Mouse (Mus musculus) forebrain, embryonic 13.5 days (tissue): Measurements from ENCODE around the gene Supv3l1. TPM values are rescaled to one million over a fixed set of nuclear protein-coding genes. Genes with fewer than 3 reads are reported as not detected.
"Not testable (repeated sequence)": the region's sequence is repeated elsewhere in the genome, so short reads cannot be mapped to it uniquely, and the experiment has no call there.

Source experiments
- ATAC-seq: fragments of 200-750 bp; cut with Nextera tagmentation; 2 replicates; pipeline ENCODE4 v1.8.0; 2017
- H3K27ac ChIP-seq: fragments of 300-500 bp; sonication (generic); 2 replicates; pipeline ENCODE4 v1.5.1; 2015; ENCODE audit warnings: inconsistent platforms, mild to moderate bottlenecking, moderate library complexity
- H3K27me3 ChIP-seq: fragments of 300-500 bp; sonication (generic); 2 replicates; pipeline ENCODE4 v1.6.1; 2015; ENCODE audit warnings: mild to moderate bottlenecking, inconsistent platforms
- H3K36me3 ChIP-seq: fragments of 300-500 bp; sonication (generic); 2 replicates; pipeline ENCODE4 v1.6.1; 2015; ENCODE audit warnings: mild to moderate bottlenecking, inconsistent platforms; ENCODE audit not compliant: poor library complexity, severe bottlenecking
- H3K4me1 ChIP-seq: fragments of 300-500 bp; sonication (generic); 2 replicates; pipeline ENCODE4 v1.6.1; 2015; ENCODE audit warnings: inconsistent platforms
- H3K4me2 ChIP-seq: fragments of 300-500 bp; sonication (generic); 2 replicates; pipeline ENCODE4 v1.6.1; 2015; ENCODE audit warnings: inconsistent platforms, mild to moderate bottlenecking, moderate library complexity
- H3K4me3 ChIP-seq: fragments of 300-500 bp; sonication (generic); 2 replicates; pipeline ENCODE4 v1.5.1; 2015; ENCODE audit warnings: mild to moderate bottlenecking, inconsistent platforms
- H3K9ac ChIP-seq: fragments of 300-500 bp; sonication (generic); 2 replicates; pipeline ENCODE4 v1.6.1; 2015; ENCODE audit warnings: mild to moderate bottlenecking, inconsistent platforms
- H3K9me3 ChIP-seq: fragments of 300-500 bp; sonication (generic); replicated peaks from 2 replicates; pipeline ENCODE4 v1.6.1; 2016; ENCODE audit warnings: inconsistent platforms
- WGBS: fragments of 180-500 bp; shearing (Covaris S2); methylation state at CpG from one replicate; pipeline ENCODE4 v1.1.7; 2015; 5-methylcytosine and 5-hydroxymethylcytosine counted together
- polyA plus RNA-seq: library from polyadenylated mRNA; unstranded; fragments of >200 nt; fragmentation: Nextera tagmentation; extraction: Ambion mirVana; gene quantifications from 2 replicates; pipeline ENCODE4 v1.2.1, GENCODE M21; 2015

Gene Supv3l1
- polyA plus RNA-seq, result 24.2 and 25.5 TPM in 2 replicates

DNA sequence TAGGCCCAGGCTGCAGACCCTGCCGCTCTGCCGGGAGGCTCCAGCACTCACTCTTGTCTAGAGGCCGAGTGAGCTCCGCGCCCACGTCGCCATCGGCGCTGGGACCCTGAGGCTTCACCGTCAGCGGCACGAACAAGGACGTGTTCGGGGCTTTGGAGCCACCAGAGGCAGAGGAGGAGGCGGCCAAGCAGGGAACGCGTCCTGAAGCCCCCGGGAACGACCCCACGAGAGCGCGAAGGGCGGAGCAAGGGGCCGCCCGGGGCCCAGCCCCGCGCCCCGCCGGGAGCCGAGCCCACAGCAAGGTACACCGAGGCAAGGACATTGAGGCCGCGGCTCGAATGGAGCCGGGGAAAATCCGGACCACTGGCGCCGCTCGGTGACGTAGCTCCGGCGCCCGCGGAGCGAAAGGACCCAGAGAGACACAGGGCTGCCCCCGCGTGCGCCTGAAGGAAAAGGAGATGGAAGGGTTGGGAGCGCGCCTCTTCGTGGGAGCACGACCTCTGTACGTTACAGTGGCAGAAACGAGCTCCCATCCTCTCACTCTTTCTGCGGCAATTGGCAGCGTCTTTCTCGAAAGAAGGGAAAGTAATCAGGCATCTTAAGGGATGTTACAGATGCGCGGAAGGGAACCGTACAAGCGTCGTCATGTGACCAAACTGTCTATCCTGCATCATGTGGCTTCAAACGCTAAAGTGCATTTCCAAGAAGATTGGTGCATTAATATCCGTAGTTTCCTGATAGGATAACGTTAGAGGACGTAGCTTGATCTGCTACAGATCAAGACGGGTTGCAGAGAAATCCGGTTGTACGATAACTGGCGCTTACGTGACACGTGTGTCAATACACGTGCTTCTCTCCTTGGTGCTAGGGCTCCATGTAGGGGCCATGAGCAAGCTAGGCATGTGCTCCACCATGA is at the start of gene Supv3l1, which contains the start of gene 4930507D05Rik:
Supv3l1 (minus strand) TSS at position 375 of the 916 bp plus-strand sequence.
4930507D05Rik (plus strand) TSS at position 126 of the 916 bp plus-strand sequence.
- Histone ChIP-seq H3K9me3 (no peaks in the 10 kb centered on the region), H3K9ac (peak within 1 kb of the TSS; percentile 91), H3K4me3 (peak within 1 kb of the TSS; percentile 72), H3K36me3 (peaks cover 35% of the 10 kb centered on the region), H3K4me2 (peak within 1 kb of the TSS; percentile 77), H3K27me3 (no peaks in the 10 kb centered on the region), H3K4me1 (peaks cover 18% of the 10 kb centered on the region), H3K27ac (peak within 1 kb of the TSS; percentile 81)
- peak; percentile 96 for ATAC-seq
- WGBS, result under 1% methylated on average over 73 of the region's 73 CpGs

DNA sequence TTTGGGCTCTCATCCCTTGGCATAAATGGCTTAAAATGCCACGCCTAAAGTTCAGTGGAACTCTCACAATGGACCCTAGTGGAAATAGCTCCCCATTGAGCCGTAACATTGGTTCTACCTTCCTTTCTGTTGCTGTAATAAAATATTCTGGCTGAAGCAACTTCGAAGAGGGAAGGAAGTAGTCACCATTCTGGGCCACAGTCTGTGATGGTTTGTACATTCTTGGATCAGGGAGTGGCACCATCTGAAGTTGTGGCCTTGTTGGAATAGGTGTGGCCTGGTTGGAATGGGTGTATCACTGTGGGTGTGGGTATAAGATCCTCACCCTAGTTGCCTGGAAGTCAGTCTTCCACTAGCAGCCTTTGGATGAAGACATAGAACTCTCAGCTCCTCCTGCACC is 42.1 kb upstream of the Supv3l1 start:
- H3K27me3 ChIP-seq, ATAC-seq, H3K4me1 ChIP-seq, H3K4me3 ChIP-seq, H3K36me3 ChIP-seq, H3K9ac ChIP-seq, H3K27ac ChIP-seq, H3K9me3 ChIP-seq, H3K4me2 ChIP-seq: not testable (repeated sequence)
- 89% methylated on average over 3 of the region's 3 CpGs for WGBS

DNA sequence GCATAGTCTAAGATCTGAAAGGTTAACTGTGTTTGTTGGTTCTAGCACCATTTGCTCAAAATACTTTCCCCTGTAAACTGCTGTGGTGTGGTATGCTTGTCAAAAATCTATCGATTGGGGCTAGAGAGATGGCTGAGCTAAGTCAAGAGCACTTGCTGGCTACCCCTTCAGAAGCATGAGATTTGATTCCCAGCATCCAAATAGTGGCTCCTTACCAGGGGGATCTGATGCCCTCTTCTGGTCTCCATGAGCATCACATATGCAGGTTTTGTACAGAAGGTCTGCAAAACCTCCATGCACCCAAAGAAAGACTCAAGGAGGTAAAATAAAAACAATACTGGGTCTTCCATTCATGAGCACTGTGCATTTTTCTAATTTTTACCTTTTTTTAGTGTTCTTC is 38.7 kb upstream of the Supv3l1 start:
- H3K36me3 ChIP-seq, result no peaks in the 10 kb centered on the region
- H3K9ac ChIP-seq, result no peak overlapping the region
- 21% methylated on average over 1 of the region's 1 CpGs for WGBS
- no peaks in the 10 kb centered on the region for H3K27me3 ChIP-seq
- ATAC-seq, result no peak
- H3K4me1 ChIP-seq, result peaks cover 12% of the 10 kb centered on the region
- H3K4me3 ChIP-seq, result no peak overlapping the region
- H3K27ac ChIP-seq, result no peak overlapping the region
- H3K4me2 ChIP-seq, result no peak overlapping the region
- H3K9me3 ChIP-seq, result no peaks in the 10 kb centered on the region

DNA sequence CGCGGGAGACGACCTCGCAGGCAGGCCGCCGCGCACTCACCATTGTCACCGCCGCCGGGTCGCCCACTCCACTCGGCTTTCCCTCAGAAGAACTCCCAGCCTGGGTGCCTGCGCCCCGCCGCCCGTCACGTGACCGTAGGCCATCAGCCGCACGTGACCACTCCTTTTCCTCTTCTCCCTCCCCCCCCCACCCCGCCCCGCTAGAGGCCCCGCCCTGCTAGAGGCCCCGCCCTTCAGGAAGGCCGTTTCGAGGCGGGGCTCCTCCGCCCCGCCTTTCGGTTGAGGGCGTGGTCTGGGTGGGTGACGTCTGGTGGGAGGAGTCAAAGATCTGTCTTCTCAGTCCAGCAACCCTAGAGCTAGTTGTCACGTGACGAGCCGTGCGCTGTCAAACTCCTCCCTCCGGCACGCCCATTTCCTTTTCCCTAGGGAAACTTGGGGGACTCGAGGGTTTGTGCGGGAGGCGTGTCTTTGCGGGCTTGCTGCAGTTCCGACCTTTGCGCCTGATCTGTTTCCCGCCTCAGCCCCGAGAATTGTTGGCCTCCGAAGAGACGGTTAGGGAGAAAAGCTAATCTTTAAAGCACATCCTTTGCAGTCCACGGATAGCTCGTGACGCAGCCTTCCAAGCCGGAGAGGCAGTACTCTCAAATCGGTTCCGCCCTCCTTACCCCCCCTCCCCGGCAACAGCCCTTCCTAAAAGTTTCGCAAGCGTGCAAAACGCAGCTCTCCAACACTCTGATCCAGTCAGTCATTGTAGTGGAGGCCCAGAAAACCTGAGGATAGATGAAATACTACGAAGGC is 37.3 kb upstream of the Supv3l1 start, which contains the start of gene Vps26a:
Vps26a (minus strand) TSS at position 188 of the 798 bp plus-strand sequence.
- no peaks in the 10 kb centered on the region for H3K9me3 ChIP-seq
- H3K36me3 ChIP-seq, result no peaks in the 10 kb centered on the region
- H3K27me3 ChIP-seq, result no peaks in the 10 kb centered on the region
- under 1% methylated on average over 59 of the region's 59 CpGs for WGBS
- peak within 1 kb of the TSS; percentile 75 for H3K27ac ChIP-seq
- peak within 1 kb of the TSS; percentile 97 for H3K4me3 ChIP-seq
- peak within 1 kb of the TSS; percentile 95 for H3K9ac ChIP-seq
- H3K4me1 ChIP-seq, result peaks cover 13% of the 10 kb centered on the region
- H3K4me2 ChIP-seq, result peak within 1 kb of the TSS; percentile 75
- ATAC-seq, result peak; percentile 91

DNA sequence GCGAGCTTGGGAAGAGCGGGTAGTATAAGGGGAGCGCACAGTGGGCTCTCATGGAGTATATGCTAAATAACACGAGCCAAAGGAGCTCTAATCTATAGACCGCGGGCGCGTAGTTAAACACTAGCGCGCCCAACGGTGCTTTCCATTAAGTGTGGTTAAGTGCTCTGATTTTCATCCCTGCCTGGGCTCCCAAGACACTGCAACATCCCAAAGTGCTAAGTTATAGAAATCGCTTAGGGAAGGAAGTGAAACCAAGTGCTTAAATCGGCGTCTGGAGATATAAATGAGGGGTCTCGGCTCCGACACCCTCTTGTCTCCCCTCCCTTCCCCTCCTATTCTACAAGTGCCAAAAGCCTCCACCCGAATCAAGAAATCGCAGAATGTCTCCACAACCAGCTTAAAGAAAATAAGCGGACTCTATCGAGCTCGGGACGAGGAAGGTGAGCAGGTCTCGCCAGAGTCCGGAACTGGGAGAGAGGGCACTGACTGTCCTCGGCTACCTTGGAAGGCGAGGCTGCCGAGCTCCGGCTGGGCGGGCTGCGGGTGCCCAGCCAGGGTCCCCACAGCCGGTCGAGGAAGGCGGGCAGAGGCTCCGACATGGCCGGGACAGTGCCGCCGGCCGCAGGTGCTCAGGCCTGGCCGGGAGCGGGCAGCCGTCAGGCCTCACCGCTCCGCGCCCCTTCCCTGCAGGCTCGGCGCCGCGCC is 36.5 kb upstream of the Supv3l1 start:
- Histone ChIP-seq H3K9me3 (no peaks in the 10 kb centered on the region), H3K4me2 (peak overlapping the region; percentile 75), H3K27ac (peak overlapping the region; percentile 75), H3K36me3 (no peaks in the 10 kb centered on the region), H3K27me3 (no peaks in the 10 kb centered on the region), H3K4me1 (peaks cover 21% of the 10 kb centered on the region), H3K4me3 (peak overlapping the region; percentile 97), H3K9ac (peak overlapping the region; percentile 95)
- under 1% methylated on average over 39 of the region's 48 CpGs for WGBS
- ATAC-seq, result peak; percentile 84

DNA sequence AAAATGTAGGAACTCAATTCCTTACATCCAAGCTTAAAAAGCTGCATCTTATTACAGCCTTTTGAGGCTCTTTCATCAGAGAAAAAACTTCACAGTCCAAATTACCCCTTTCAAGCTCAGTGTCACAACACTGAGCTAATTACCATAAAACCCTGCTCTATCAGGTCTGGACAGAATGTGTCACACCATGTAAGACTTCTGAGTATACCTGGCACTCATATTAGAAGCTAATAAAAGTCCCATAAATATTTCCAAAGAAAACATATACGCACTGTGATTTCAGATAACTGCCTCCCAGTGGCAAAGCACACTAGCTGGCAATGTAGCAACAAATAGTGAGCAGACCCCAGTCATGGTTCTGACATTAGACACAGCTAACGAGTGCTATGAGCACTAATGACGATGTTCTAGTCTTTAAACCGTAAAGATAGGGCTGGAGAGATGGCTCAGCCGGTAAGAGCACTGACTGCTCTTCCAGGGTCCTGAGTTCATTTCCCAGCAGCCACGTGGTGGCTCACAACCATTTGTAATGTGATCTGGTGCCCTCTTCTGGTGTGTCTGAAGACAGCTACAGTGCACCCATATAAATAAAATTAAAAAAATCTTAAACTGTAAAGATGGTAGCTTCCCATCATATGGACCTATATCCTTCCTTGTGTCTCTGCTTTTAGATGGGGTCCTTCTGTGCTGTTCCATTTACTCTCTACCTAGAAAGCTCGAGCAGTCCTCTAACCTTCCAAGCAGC is 31.7 kb upstream of the Supv3l1 start:
- WGBS, result 47% methylated on average over 7 of the region's 7 CpGs
- Histone ChIP-seq H3K4me3 (no peak overlapping the region), H3K27me3 (no peaks in the 10 kb centered on the region), H3K27ac (no peak overlapping the region), H3K9me3 (no peaks in the 10 kb centered on the region), H3K4me2 (no peak overlapping the region), H3K9ac (no peak overlapping the region), H3K36me3 (no peaks in the 10 kb centered on the region), H3K4me1 (peaks cover 24% of the 10 kb centered on the region)
- ATAC-seq, result no peak

DNA sequence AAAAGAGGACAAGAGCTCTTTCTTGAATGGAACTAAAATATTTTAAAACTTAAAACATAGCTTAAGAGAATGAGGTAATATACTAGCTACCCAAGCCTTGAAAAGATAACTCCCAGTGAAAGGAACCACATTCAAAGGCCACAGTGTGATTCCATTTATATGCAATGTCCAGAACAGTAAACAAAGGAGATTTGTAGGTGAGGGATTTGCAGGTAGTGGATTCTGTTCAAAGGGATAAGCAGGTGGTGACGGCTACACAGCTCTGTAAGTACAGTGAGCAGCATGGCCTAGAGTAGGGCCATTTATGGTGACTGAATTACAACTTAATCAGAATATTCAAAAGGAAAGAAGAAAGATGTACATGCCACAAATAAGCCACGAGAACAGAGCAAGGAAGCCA is 27.4 kb upstream of the Supv3l1 start:
- Histone ChIP-seq H3K9ac (no peak overlapping the region), H3K4me2 (no peak overlapping the region), H3K4me1 (peaks cover 11% of the 10 kb centered on the region), H3K36me3 (0 out of 2 replicates have a peak, but pooled peaks cover 6% of the 10 kb centered on the region), H3K27ac (no peak overlapping the region), H3K27me3 (no peaks in the 10 kb centered on the region), H3K4me3 (no peak overlapping the region), H3K9me3 (no peaks in the 10 kb centered on the region)
- ATAC-seq, result no peak
- 68% methylated on average over 2 of the region's 2 CpGs for WGBS

DNA sequence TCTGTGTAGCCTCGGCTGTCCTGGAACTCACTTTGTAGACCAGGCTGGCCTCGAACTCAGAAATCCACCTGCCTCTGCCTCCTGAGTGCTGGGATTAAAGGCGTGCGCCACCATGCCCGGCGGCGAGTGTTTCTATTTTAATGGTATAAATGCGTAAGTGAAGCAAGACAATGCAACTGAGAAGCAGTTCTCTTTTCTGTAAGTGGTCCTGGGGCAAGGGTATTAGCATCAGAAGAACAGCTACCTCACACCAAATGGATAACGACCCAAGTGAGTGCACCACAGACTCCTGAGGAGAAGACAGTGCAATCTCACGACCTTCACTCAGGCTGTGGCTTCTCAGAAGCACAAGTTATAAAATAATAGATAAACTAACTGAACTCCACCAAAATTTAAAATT is 25.4 kb upstream of the Supv3l1 start:
- WGBS, result 89% methylated on average over 10 of the region's 10 CpGs
- H3K36me3 ChIP-seq, result 0 out of 2 replicates have a peak, but pooled peaks cover 6% of the 10 kb centered on the region
- H3K4me2 ChIP-seq, result no peak overlapping the region

DNA sequence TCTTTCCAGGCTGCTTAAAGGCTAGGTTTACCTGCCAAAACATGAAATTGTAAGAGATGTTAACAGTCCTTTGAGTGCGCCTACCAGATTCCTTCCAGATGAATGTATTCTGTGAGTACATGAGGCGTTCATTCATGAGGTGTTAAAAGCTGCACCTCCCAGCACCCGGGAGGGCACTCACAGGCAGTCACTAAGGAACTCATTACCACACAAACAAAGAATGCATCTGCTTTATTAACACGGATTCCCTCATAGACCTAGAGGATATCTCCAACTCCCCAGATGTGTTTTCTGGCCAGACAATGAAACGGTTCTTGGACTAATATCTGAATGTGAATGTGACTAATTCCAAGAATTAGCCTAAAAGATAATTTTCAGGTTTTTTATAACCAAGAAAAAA is 21.6 kb upstream of the Supv3l1 start:
- WGBS, result 28% methylated on average over 5 of the region's 5 CpGs
- Histone ChIP-seq H3K9me3 (no peaks in the 10 kb centered on the region), H3K27ac (no peak overlapping the region), H3K36me3 (peaks cover 24% of the 10 kb centered on the region; the same call in 1 of the 2 replicates), H3K4me3 (no peak overlapping the region), H3K4me2 (no peak overlapping the region), H3K4me1 (peaks cover 4% of the 10 kb centered on the region), H3K9ac (no peak overlapping the region), H3K27me3 (no peaks in the 10 kb centered on the region)
- no peak for ATAC-seq

More for the DNA sequence above, 25.4 kb upstream of the Supv3l1 start:
- Histone ChIP-seq H3K9me3 (no peaks in the 10 kb centered on the region), H3K9ac (no peak overlapping the region), H3K27ac (no peak overlapping the region), H3K4me3 (no peak overlapping the region), H3K4me1 (peaks cover 4% of the 10 kb centered on the region), H3K27me3 (no peaks in the 10 kb centered on the region)
- ATAC-seq, result no peak

DNA sequence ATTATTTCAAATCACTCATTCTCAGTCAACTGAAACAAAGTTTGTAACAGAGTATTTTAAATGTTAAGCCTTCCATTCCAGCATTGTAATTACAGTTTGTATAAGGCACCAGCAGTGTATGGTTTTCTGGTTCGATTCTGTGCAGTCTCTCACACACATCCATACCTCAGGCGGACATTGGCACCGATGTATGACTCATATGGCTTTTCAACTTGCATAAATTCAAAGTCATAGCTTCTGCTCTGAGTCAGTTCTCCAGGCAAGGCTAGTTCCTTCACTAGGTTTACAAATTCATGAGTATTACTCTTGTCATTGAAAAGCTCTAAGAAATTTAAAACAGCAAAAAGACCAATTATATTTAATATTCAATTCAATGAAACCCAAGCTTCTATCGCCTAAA is 20.2 kb upstream of the Supv3l1 start:
- WGBS, result 97% methylated on average over 4 of the region's 4 CpGs
- Histone ChIP-seq H3K36me3 (peaks cover 24% of the 10 kb centered on the region; the same call in 1 of the 2 replicates), H3K4me1 (peaks cover 4% of the 10 kb centered on the region), H3K27ac (no peak overlapping the region), H3K9me3 (no peaks in the 10 kb centered on the region), H3K27me3 (no peaks in the 10 kb centered on the region), H3K4me3 (no peak overlapping the region), H3K4me2 (no peak overlapping the region), H3K9ac (no peak overlapping the region)
- ATAC-seq, result no peak

DNA sequence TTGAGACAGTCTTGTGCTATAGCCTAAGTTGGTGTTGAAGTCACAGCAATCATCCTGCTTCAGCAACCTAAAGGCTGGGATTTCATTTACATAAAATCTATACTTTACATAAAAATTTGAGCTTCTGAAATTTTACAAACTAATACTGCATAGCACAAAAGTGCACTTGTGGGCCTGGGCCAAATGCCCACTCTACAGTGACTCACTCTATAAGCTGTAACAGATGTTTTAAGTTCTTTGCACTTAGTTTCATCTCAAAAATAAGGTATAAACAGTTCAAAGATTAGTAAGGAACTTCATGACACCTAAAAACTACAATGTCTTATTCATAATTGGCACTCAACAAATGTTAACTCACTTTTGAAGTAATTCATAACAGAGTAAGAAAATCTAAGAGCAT is 11.8 kb upstream of the Supv3l1 start:
- no peak for ATAC-seq

More for the DNA sequence above, 11.8 kb upstream of the Supv3l1 start:
- no peaks in the 10 kb centered on the region for H3K27me3 ChIP-seq
- H3K9me3 ChIP-seq, result no peaks in the 10 kb centered on the region
- H3K4me3 ChIP-seq, result no peak overlapping the region
- H3K27ac ChIP-seq, result no peak overlapping the region
- H3K4me2 ChIP-seq, result no peak overlapping the region
- H3K4me1 ChIP-seq, result no peaks in the 10 kb centered on the region
- no peak overlapping the region for H3K9ac ChIP-seq
- peaks cover 72% of the 10 kb centered on the region for H3K36me3 ChIP-seq
